Mouse (Mus musculus) liver, embryonic 14.5 days (tissue): ENCODE measurements around the gene Fam71e2.

Source experiments
- CTCF ChIP-seq: IDR thresholded peaks from 2 replicates; pipeline ENCODE4 v1.5.1; 2016; ENCODE audit warnings: antibody characterized with exemption, low read depth, control low read depth
- EP300 ChIP-seq: IDR thresholded peaks from 2 replicates; pipeline ENCODE4 v1.6.1; 2016; ENCODE audit warnings: antibody characterized with exemption, low read depth

DNA sequence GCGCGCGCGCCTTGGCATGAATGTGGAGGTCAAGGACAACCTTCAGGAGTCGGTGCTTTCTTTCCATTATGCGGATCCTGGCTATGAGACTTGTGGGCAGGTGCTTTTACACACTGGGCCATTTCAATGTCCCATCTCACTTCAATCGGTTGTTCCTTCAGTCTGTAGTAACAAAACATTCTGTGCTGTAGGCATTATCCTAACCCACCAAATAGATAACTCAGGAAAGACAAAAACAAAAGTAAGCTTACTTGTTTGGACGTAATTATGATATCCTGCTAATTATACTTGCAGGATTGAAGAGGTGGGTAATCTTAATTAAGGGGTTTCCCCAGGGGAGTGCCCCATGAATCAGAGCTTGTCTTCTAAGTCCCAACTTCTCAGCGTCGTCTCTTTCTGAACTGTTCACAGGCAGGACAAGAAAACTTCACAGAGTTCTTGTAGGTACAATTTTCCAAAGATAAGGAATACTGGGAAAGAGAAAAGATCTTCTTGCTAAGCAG lies 32.0 kb downstream of the Fam71e2 start:
- TF ChIP-seq CTCF (no peak), EP300 (no peak)
